Mouse (Mus musculus) olfactory bulb, adult 2 months (tissue): ENCODE data around the gene Ccnjl.

Experiments
- CTCF ChIP-seq: fragments of 200-500 bp; IDR thresholded peaks from 2 replicates; pipeline ENCODE4 v1.5.1; 2012; ENCODE audit warnings: low read depth, mild to moderate bottlenecking, low read length, moderate library complexity; ENCODE audit not compliant: insufficient read depth
- POLR2A ChIP-seq: fragments of 200-500 bp; IDR thresholded peaks from 2 replicates; pipeline ENCODE4 v1.6.1; 2012; ENCODE audit warnings: mild to moderate bottlenecking, low read depth, low read length, moderate library complexity; ENCODE audit not compliant: insufficient read depth

GRCm38 (mm10) chr11:43483122-43483792 is 45.3 kb upstream of the Ccnjl start:
- TF ChIP-seq POLR2A (no peak), CTCF (no peak)
